Mouse (Mus musculus): Measurements from ENCODE around the gene Arap1. TPM values are rescaled to one million over a fixed set of nuclear protein-coding genes. Genes with fewer than 3 reads are reported as not detected.

The Arap1 gene
- polyA plus RNA-seq, 1 experiment from 2014 or later: 33.9 TPM

GRCm38 (mm10) chr7:101329606-101330005 lies 18.3 kb upstream of the Arap1 start:
- Histone ChIP-seq H3K27ac (ENCODE audit: low read depth, low read length) (no peak overlapping the region), H3K9ac (ENCODE audit: low read depth, low read length) (no peak overlapping the region), H3K9me3 (ENCODE audit: control insufficient read depth, low read length) (no peaks in the 10 kb centered on the region), H3K36me3 (ENCODE audit: control insufficient read depth, insufficient read depth, low read length) (no peaks in the 10 kb centered on the region), H3K4me3 (ENCODE audit: low read depth, low read length) (no peak overlapping the region), H3K27me3 (replicated peaks; ENCODE audit: control insufficient read depth, insufficient read depth, low read length) (no peaks in the 10 kb centered on the region), H3K4me1 (replicated peaks; ENCODE audit: control insufficient read depth, insufficient read depth, low read length) (peaks cover 15% of the 10 kb centered on the region), H3K4me2 (no peak overlapping the region)
- ATAC-seq (replicated peaks; ENCODE audit: low FRiP score) (no peak), DNase-seq (ENCODE audit: low spot score) (no peak)
- 77% methylated on average over 4 of the region's 4 CpGs for WGBS

DNA sequence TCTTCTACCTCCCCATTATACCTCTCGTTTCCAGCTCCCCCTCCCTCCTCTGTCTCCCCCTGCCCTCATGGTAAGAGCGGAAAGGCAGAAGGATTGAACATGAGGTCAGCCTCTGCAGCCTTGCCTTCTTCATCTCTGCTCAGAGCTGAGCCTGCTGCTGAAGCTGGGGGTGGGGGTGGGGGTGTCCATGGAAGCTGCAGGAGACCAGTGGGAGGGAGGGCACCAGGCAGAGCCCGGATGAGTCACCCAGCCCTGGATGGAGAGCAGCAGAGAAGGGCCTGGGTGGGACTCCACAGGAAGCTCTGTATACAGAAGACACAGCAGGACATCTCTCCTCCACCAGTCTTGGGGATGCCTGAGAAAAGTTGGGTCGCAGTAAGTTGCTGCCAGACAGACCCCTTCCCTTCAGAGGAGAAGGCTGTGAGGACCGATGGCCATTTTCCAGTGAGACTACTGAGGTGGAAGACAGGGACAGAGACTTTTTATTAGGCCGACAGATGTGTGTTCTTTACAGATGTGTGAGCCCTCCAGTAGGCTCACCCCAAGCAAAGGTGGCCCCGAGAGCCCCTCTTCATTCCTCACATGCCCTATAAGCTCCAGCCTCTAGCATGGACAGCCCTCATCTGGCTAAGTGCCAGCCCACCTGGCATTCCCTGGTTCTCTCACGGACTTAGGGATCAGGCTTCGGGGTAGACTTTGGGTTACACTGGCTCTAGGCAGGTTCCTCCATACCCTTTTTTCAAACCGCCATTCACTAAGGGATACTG lies 17.6 kb upstream of the Arap1 start:
- no peak overlapping the region for H3K9ac ChIP-seq (ENCODE audit: low read depth, low read length)

DNA sequence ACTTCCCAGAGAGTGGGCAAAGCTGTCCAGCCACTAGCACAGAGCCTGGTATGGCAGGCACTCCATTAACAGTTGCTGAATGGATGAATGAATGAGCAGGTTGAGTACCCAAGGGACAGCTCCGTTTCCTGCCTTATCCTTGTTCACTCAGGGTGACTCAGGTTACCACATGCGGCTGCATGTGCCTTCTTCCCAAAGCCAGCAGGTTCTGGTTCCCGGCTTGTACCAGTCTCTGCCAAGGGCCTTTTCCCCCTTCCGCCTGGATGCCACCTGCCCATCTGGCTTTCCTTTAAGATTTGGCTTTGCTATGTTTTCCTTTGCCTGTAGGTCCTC lies 17.1 kb upstream of the Arap1 start:
- Histone ChIP-seq H3K4me1 (replicated peaks; ENCODE audit: control insufficient read depth, insufficient read depth, low read length) (peaks cover 17% of the 10 kb centered on the region), H3K9me3 (ENCODE audit: control insufficient read depth, low read length) (no peaks in the 10 kb centered on the region), H3K27ac (ENCODE audit: low read depth, low read length) (no peak overlapping the region), H3K4me3 (ENCODE audit: low read depth, low read length) (no peak overlapping the region), H3K27me3 (replicated peaks; ENCODE audit: control insufficient read depth, insufficient read depth, low read length) (no peaks in the 10 kb centered on the region), H3K4me2 (no peak overlapping the region), H3K36me3 (ENCODE audit: control insufficient read depth, insufficient read depth, low read length) (no peaks in the 10 kb centered on the region), H3K9ac (ENCODE audit: low read depth, low read length) (no peak overlapping the region)
- ATAC-seq (replicated peaks; ENCODE audit: low FRiP score) (no peak), DNase-seq (ENCODE audit: low spot score) (no peak)
- WGBS: 81% methylated on average over 4 of the region's 4 CpGs

More for the DNA sequence above, 17.6 kb upstream of the Arap1 start:
- Histone ChIP-seq H3K4me1 (replicated peaks; ENCODE audit: control insufficient read depth, insufficient read depth, low read length) (peaks cover 14% of the 10 kb centered on the region), H3K27ac (ENCODE audit: low read depth, low read length) (no peak overlapping the region), H3K4me2 (no peak overlapping the region), H3K4me3 (ENCODE audit: low read depth, low read length) (no peak overlapping the region), H3K27me3 (replicated peaks; ENCODE audit: control insufficient read depth, insufficient read depth, low read length) (no peaks in the 10 kb centered on the region), H3K9me3 (ENCODE audit: control insufficient read depth, low read length) (no peaks in the 10 kb centered on the region), H3K36me3 (ENCODE audit: control insufficient read depth, insufficient read depth, low read length) (no peaks in the 10 kb centered on the region)
- WGBS: 76% methylated on average over 10 of the region's 10 CpGs
- no peak for ATAC-seq (replicated peaks; ENCODE audit: low FRiP score)
- no peak for DNase-seq (ENCODE audit: low spot score)

DNA sequence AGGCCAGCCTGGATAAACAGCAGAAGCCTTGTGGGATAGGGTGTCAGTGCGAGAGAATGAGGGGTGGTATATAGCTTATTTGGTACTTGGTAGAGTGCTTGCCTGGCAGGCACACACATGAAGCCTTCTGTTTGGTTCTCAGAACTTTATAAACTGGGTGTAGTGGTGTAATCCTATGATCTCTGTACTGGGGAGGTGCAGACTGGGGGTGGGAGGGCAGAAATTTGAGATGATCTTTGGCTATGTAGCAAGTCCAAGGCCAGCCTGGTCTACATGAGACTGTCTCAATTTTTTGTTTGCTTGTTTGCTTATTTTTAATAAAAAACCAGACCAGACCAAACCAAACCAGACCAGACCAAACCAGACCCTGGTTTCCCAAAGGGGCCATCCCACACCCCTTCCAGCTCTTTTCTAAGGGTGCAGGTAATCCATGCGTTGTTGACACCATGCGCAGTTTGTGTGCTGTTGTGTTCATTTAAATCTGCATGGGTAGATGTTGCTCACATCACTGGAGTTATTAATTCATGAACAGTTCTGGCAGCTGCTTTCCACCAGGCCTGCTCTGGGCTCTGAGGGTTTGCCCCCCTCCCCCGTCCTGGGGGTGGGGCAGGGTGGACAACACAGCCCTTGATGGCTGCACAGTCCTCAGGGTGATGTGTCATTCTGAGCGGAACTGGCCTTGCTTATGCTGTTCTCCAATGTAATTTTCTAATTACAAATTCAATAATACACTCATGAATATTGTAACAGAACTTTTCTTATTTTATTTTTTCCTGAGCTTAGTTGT lies 15.6 kb upstream of the Arap1 start:
- no peaks in the 10 kb centered on the region for H3K27me3 ChIP-seq (replicated peaks; ENCODE audit: control insufficient read depth, insufficient read depth, low read length)
- 81% methylated on average over 5 of the region's 5 CpGs for WGBS

GRCm38 (mm10) chr7:101335228-101335627 lies 12.6 kb upstream of the Arap1 start:
- H3K4me3 ChIP-seq (ENCODE audit: low read depth, low read length): no peak overlapping the region
- WGBS: 92% methylated on average over 2 of the region's 2 CpGs
- H3K9ac ChIP-seq (ENCODE audit: low read depth, low read length): no peak overlapping the region
- H3K36me3 ChIP-seq (ENCODE audit: control insufficient read depth, insufficient read depth, low read length): no peaks in the 10 kb centered on the region
- ATAC-seq (replicated peaks; ENCODE audit: low FRiP score) (no peak), DNase-seq (ENCODE audit: low spot score) (no peak)
- H3K9me3 ChIP-seq (ENCODE audit: control insufficient read depth, low read length): no peaks in the 10 kb centered on the region
- peaks cover 7% of the 10 kb centered on the region for H3K4me1 ChIP-seq (replicated peaks; ENCODE audit: control insufficient read depth, insufficient read depth, low read length)
- H3K4me2 ChIP-seq: no peak overlapping the region
- H3K27ac ChIP-seq (ENCODE audit: low read depth, low read length): no peak overlapping the region
- H3K27me3 ChIP-seq (replicated peaks; ENCODE audit: control insufficient read depth, insufficient read depth, low read length): no peaks in the 10 kb centered on the region

More for the DNA sequence above, 15.6 kb upstream of the Arap1 start:
- Histone ChIP-seq H3K9me3 (ENCODE audit: control insufficient read depth, low read length) (no peaks in the 10 kb centered on the region), H3K4me2 (no peak overlapping the region), H3K4me1 (replicated peaks; ENCODE audit: control insufficient read depth, insufficient read depth, low read length) (peaks cover 11% of the 10 kb centered on the region), H3K36me3 (ENCODE audit: control insufficient read depth, insufficient read depth, low read length) (no peaks in the 10 kb centered on the region), H3K9ac (ENCODE audit: low read depth, low read length) (no peak overlapping the region), H3K4me3 (ENCODE audit: low read depth, low read length) (no peak overlapping the region), H3K27ac (ENCODE audit: low read depth, low read length) (no peak overlapping the region)
- DNase-seq (ENCODE audit: low spot score) (no peak), ATAC-seq (replicated peaks; ENCODE audit: low FRiP score) (0 out of 2 replicates have a peak, but pooled peaks have one; percentile 7)

DNA sequence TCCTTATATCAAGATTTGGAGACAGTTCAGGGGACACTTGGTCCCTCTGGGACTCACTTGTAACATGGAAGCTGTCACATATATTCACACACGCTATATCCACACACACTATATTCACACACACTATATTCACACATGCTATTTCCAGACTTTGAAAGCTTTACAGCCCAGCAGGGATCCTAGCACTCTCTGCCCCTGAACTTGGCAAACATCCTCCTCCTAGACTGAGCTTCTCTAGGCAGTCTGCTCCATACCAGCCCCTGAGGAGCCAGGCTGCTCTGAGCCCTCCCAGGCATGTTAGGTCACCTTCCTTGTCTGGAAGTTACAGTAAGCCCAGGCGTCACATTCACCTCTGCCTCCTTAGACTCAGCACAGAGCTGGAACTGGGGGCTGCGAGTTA lies 11.2 kb upstream of the Arap1 start:
- Histone ChIP-seq H3K36me3 (ENCODE audit: control insufficient read depth, insufficient read depth, low read length) (no peaks in the 10 kb centered on the region), H3K4me1 (replicated peaks; ENCODE audit: control insufficient read depth, insufficient read depth, low read length) (peaks cover 15% of the 10 kb centered on the region), H3K4me2 (no peak overlapping the region), H3K9ac (ENCODE audit: low read depth, low read length) (no peak overlapping the region), H3K4me3 (ENCODE audit: low read depth, low read length) (no peak overlapping the region), H3K27ac (ENCODE audit: low read depth, low read length) (no peak overlapping the region), H3K27me3 (replicated peaks; ENCODE audit: control insufficient read depth, insufficient read depth, low read length) (no peaks in the 10 kb centered on the region), H3K9me3 (ENCODE audit: control insufficient read depth, low read length) (no peaks in the 10 kb centered on the region)
- DNase-seq (ENCODE audit: low spot score) (no peak), ATAC-seq (replicated peaks; ENCODE audit: low FRiP score) (no peak)
- WGBS: 81% methylated on average over 3 of the region's 3 CpGs

DNA sequence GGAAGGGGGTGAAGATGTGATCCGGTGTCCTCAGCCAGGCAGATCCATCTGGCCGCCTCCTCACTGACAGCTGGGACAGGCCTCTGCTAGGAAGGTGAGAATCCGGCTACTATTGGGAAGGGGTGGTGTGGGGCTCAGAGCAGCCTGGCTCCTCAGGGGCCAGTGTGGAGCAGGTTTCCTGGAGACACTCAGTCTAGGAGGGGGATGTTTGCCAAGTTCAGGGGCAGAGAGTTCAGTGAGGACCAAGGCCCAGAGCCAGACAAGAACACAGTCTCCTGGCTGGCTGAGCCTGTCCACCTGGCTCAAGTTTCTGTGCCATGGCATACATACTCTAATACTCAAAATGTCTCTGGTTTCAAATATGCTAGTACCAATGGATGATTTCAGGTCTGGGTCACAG lies 10.5 kb upstream of the Arap1 start:
- Histone ChIP-seq H3K4me2 (no peak overlapping the region), H3K9ac (ENCODE audit: low read depth, low read length) (no peak overlapping the region), H3K27ac (ENCODE audit: low read depth, low read length) (no peak overlapping the region), H3K9me3 (ENCODE audit: control insufficient read depth, low read length) (no peaks in the 10 kb centered on the region), H3K4me1 (replicated peaks; ENCODE audit: control insufficient read depth, insufficient read depth, low read length) (peaks cover 21% of the 10 kb centered on the region), H3K4me3 (ENCODE audit: low read depth, low read length) (no peak overlapping the region), H3K27me3 (replicated peaks; ENCODE audit: control insufficient read depth, insufficient read depth, low read length) (no peaks in the 10 kb centered on the region), H3K36me3 (ENCODE audit: control insufficient read depth, insufficient read depth, low read length) (no peaks in the 10 kb centered on the region)
- DNase-seq (ENCODE audit: low spot score): no peak
- no peak for ATAC-seq (replicated peaks; ENCODE audit: low FRiP score)
- 77% methylated on average over 3 of the region's 3 CpGs for WGBS

DNA sequence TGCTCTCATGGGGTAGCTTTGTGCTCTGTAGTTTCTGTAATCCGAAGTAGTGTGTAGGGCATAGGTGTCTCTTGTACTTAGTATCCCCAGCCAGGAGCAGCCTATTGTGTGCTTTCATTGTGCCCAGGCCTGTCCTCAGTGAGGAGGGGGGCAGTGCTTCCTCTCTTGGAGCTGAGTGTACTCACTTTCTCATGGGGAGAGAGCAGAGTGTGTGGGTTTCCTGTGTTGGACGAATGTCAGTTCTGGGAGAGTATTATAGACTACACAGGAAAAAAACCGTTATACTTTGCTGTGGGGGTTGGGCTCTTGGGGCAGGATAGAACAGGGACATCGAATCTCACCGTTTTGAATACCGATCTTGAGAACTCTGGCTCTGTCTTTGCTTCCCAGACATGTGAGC lies 6.5 kb upstream of the Arap1 start:
- peak overlapping the region; percentile 52 for H3K27ac ChIP-seq (ENCODE audit: low read depth, low read length)
- H3K4me1 ChIP-seq (replicated peaks; ENCODE audit: control insufficient read depth, insufficient read depth, low read length): peaks cover 26% of the 10 kb centered on the region
- H3K9me3 ChIP-seq (ENCODE audit: control insufficient read depth, low read length): no peaks in the 10 kb centered on the region
- H3K9ac ChIP-seq (ENCODE audit: low read depth, low read length): peak overlapping the region; percentile 8; the same call in 1 of the 2 replicates
- peak; percentile 33; the same call in 1 of the 2 replicates for ATAC-seq (replicated peaks; ENCODE audit: low FRiP score)
- peaks cover 2% of the 10 kb centered on the region; the same call in 1 of the 2 replicates for H3K36me3 ChIP-seq (ENCODE audit: control insufficient read depth, insufficient read depth, low read length)
- H3K4me2 ChIP-seq: peak overlapping the region; percentile 7; the same call in 1 of the 2 replicates
- no peak for DNase-seq (ENCODE audit: low spot score)
- 33% methylated on average over 6 of the region's 6 CpGs for WGBS
- H3K27me3 ChIP-seq (replicated peaks; ENCODE audit: control insufficient read depth, insufficient read depth, low read length): no peaks in the 10 kb centered on the region
- no peak overlapping the region for H3K4me3 ChIP-seq (ENCODE audit: low read depth, low read length)
